Mouse (Mus musculus) ES-E14 (cell line): ENCODE data around the gene Fam110a.

Experiments
- CHD2 ChIP-seq: IDR thresholded peaks from 2 replicates; pipeline ENCODE4 v1.6.1; 2014; ENCODE audit warnings: mild to moderate bottlenecking, low read depth, low read length, inconsistent platforms
- HCFC1 ChIP-seq: IDR thresholded peaks from 2 replicates; pipeline ENCODE4 v1.6.1; 2012; ENCODE audit warnings: low read length, inconsistent platforms, borderline replicate concordance; ENCODE audit not compliant: insufficient read depth
- MAFK ChIP-seq: IDR thresholded peaks from 2 replicates; pipeline ENCODE4 v1.6.1; 2014; ENCODE audit warnings: mild to moderate bottlenecking, low read depth, low read length, inconsistent platforms; ENCODE audit not compliant: insufficient read depth
- ZC3H11A ChIP-seq: IDR thresholded peaks from 2 replicates; pipeline ENCODE4 v1.6.1; 2012; ENCODE audit warnings: low read depth, mild to moderate bottlenecking, inconsistent platforms, low read length, borderline replicate concordance
- ZNF384 ChIP-seq: IDR thresholded peaks from 2 replicates; pipeline ENCODE4 v1.6.1; 2012; ENCODE audit warnings: low read depth, low read length, inconsistent platforms

GRCm38 (mm10) chr2:151948311-151948710, 31.7 kb downstream of the Fam110a start:
- no peak for TF ChIP-seq ZNF384
- no peak for TF ChIP-seq ZC3H11A
- no peak for TF ChIP-seq HCFC1
- TF ChIP-seq MAFK = no peak
- TF ChIP-seq CHD2 = no peak
